Mouse (Mus musculus): ENCODE results near the gene Pnliprp2. TPM values are rescaled to one million over a fixed set of nuclear protein-coding genes. Genes with fewer than 3 reads are reported as not detected.

Gene Pnliprp2
- polyA plus RNA-seq, 1 experiment from 2014 or later: 1.1 TPM

DNA sequence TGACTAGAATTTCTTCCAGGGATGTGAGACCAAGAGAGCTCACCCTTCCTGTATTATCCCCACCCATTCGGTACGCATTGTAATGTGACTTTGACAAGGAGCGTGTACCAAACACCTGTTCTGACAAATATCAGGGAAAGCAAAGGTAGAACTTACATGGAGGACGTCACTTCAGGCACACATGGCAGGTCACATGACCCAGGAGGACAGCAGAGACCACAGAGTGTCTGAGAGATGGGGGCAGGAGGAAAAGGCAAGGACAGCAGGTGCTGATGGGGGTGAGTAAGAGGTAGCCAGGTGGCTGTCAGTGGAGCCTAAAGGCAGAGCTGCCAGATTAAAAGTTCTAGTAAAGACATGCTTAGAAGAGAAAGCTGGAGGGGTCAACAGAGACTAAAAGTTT, 16.8 kb upstream of the Pnliprp2 start:
- no peaks in the 10 kb centered on the region for H3K4me1 ChIP-seq (ENCODE audit: control insufficient read depth, insufficient read depth, low read length)
- WGBS: 80% methylated on average over 4 of the region's 4 CpGs

DNA sequence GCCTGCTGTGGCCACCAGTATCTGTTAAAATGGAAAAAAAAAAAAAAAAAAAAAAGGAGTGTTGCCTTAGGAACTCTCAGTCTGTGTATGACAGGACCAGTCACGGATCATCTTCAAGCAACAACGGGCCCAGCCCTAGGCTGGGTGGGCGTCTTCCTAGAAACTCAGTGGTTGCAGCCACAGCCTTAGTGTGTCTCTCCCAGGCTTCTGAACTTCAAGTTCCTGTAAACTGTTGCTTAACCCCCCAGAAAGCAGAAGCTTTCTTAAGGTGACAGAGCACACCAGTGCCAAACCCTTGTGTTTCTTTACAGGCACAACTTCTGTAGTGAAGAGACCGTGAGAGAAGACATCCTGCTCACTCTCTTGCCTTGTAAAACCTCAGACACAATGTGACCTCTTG, 15.8 kb upstream of the Pnliprp2 start:
- no peaks in the 10 kb centered on the region for H3K4me1 ChIP-seq (ENCODE audit: control insufficient read depth, insufficient read depth, low read length)
- no peaks in the 10 kb centered on the region for H3K9me3 ChIP-seq (ENCODE audit: control insufficient read depth, low read depth, low read length)
- no peaks in the 10 kb centered on the region for H3K36me3 ChIP-seq (ENCODE audit: control insufficient read depth, insufficient read depth, low read length)
- WGBS: 60% methylated on average over 4 of the region's 4 CpGs
- no peak for ATAC-seq (ENCODE audit: insufficient number of reproducible peaks, insufficient read depth, low FRiP score, low read depth)
- H3K4me3 ChIP-seq (ENCODE audit: low read depth, low read length): no peak overlapping the region
- no peak overlapping the region for H3K27ac ChIP-seq (ENCODE audit: low read length)
- H3K27me3 ChIP-seq (ENCODE audit: control insufficient read depth, insufficient read depth, low read length): no peaks in the 10 kb centered on the region
- H3K9ac ChIP-seq (replicated peaks; ENCODE audit: low read depth, low read length): no peak overlapping the region
- no peak overlapping the region for H3K4me2 ChIP-seq (replicated peaks; ENCODE audit: low read depth, low read length)

More for the DNA sequence above, 16.8 kb upstream of the Pnliprp2 start:
- H3K9ac ChIP-seq (replicated peaks; ENCODE audit: low read depth, low read length): no peak overlapping the region
- H3K27me3 ChIP-seq (ENCODE audit: control insufficient read depth, insufficient read depth, low read length): no peaks in the 10 kb centered on the region
- H3K27ac ChIP-seq (ENCODE audit: low read length): no peak overlapping the region
- no peaks in the 10 kb centered on the region for H3K36me3 ChIP-seq (ENCODE audit: control insufficient read depth, insufficient read depth, low read length)
- no peaks in the 10 kb centered on the region for H3K9me3 ChIP-seq (ENCODE audit: control insufficient read depth, low read depth, low read length)
- no peak overlapping the region for H3K4me3 ChIP-seq (ENCODE audit: low read depth, low read length)
- no peak overlapping the region for H3K4me2 ChIP-seq (replicated peaks; ENCODE audit: low read depth, low read length)
- ATAC-seq (ENCODE audit: insufficient number of reproducible peaks, insufficient read depth, low FRiP score, low read depth): no peak

DNA sequence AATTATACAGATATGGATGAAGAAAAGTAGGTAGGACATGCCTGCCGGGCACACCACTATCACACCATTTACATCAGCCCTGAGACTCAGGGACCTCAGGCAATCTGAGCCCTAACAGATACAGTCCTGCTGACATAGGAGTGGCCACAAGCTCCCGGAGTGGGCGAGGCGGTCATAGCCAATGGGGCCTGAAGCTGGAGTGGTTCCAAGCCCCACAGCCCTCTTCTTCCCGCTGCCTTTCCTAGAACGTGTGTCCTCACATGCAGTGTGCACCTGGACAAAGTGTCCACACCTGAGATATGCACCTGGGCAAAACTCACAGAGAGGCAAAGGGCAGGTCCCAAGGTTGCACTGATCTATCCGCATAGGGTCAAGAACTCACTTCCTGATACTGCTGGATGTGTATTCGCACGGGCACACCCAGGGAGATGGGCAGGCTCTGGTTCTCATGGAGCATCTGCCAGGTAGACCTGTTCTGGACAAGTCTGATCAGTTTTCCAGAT, 12.0 kb upstream of the Pnliprp2 start:
- no peak overlapping the region for H3K4me3 ChIP-seq (ENCODE audit: low read depth, low read length)
- ATAC-seq (ENCODE audit: insufficient number of reproducible peaks, insufficient read depth, low FRiP score, low read depth): no peak
- WGBS: 82% methylated on average over 9 of the region's 9 CpGs

GRCm38 (mm10) chr19:58750822-58751221, 8.7 kb upstream of the Pnliprp2 start:
- Histone ChIP-seq H3K36me3 (ENCODE audit: control insufficient read depth, insufficient read depth, low read length) (no peaks in the 10 kb centered on the region), H3K27ac (ENCODE audit: low read length) (no peak overlapping the region), H3K4me3 (ENCODE audit: low read depth, low read length) (no peak overlapping the region), H3K9me3 (ENCODE audit: control insufficient read depth, low read depth, low read length) (no peaks in the 10 kb centered on the region), H3K4me1 (ENCODE audit: control insufficient read depth, insufficient read depth, low read length) (no peaks in the 10 kb centered on the region), H3K27me3 (ENCODE audit: control insufficient read depth, insufficient read depth, low read length) (no peaks in the 10 kb centered on the region), H3K4me2 (replicated peaks; ENCODE audit: low read depth, low read length) (no peak overlapping the region), H3K9ac (replicated peaks; ENCODE audit: low read depth, low read length) (no peak overlapping the region)
- 55% methylated on average over 2 of the region's 2 CpGs for whole genome bisulfite sequencing
- ATAC-seq (ENCODE audit: insufficient number of reproducible peaks, insufficient read depth, low FRiP score, low read depth): no peak

More for the DNA sequence above, 12.0 kb upstream of the Pnliprp2 start:
- no peaks in the 10 kb centered on the region for H3K4me1 ChIP-seq (ENCODE audit: control insufficient read depth, insufficient read depth, low read length)
- no peak overlapping the region for H3K4me2 ChIP-seq (replicated peaks; ENCODE audit: low read depth, low read length)
- H3K27me3 ChIP-seq (ENCODE audit: control insufficient read depth, insufficient read depth, low read length): no peaks in the 10 kb centered on the region
- H3K9me3 ChIP-seq (ENCODE audit: control insufficient read depth, low read depth, low read length): no peaks in the 10 kb centered on the region
- no peak overlapping the region for H3K9ac ChIP-seq (replicated peaks; ENCODE audit: low read depth, low read length)
- no peaks in the 10 kb centered on the region for H3K36me3 ChIP-seq (ENCODE audit: control insufficient read depth, insufficient read depth, low read length)
- no peak overlapping the region for H3K27ac ChIP-seq (ENCODE audit: low read length)

GRCm38 (mm10) chr19:58751504-58751903, 8.0 kb upstream of the Pnliprp2 start:
- Histone ChIP-seq H3K9me3 (ENCODE audit: control insufficient read depth, low read depth, low read length) (no peaks in the 10 kb centered on the region), H3K4me2 (replicated peaks; ENCODE audit: low read depth, low read length) (no peak overlapping the region), H3K4me3 (ENCODE audit: low read depth, low read length) (no peak overlapping the region), H3K36me3 (ENCODE audit: control insufficient read depth, insufficient read depth, low read length) (no peaks in the 10 kb centered on the region), H3K9ac (replicated peaks; ENCODE audit: low read depth, low read length) (no peak overlapping the region), H3K27me3 (ENCODE audit: control insufficient read depth, insufficient read depth, low read length) (no peaks in the 10 kb centered on the region), H3K27ac (ENCODE audit: low read length) (no peak overlapping the region), H3K4me1 (ENCODE audit: control insufficient read depth, insufficient read depth, low read length) (no peaks in the 10 kb centered on the region)
- WGBS: 55% methylated on average over 2 of the region's 2 CpGs
- no peak for ATAC-seq (ENCODE audit: insufficient number of reproducible peaks, insufficient read depth, low FRiP score, low read depth)

DNA sequence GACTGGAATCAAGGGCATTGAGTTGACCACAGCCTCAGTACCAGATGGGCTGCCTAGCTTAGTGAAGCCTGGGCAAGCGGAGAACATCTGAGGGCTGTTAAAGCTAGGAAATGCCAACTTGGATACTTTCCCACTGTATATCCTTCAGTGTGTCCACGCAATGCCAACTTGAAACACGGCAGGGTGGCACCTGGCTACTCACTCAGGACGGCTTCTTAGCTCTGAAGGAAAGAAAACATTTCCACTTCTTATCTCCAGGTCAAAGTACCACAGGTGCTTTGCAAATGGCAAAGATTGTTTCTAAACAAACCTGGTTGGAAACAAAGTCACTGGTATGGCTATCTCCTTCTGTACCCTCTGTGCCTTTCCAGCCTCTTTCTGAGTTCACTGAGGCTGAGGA, 648 bp upstream of the Pnliprp2 start:
- H3K4me1 ChIP-seq (ENCODE audit: control insufficient read depth, insufficient read depth, low read length): no peaks in the 10 kb centered on the region
- WGBS: 58% methylated on average over 4 of the region's 4 CpGs
- H3K4me2 ChIP-seq (replicated peaks; ENCODE audit: low read depth, low read length): no peak overlapping the region
- H3K36me3 ChIP-seq (ENCODE audit: control insufficient read depth, insufficient read depth, low read length): no peaks in the 10 kb centered on the region
- H3K9ac ChIP-seq (replicated peaks; ENCODE audit: low read depth, low read length): no peak overlapping the region
- H3K27me3 ChIP-seq (ENCODE audit: control insufficient read depth, insufficient read depth, low read length): no peaks in the 10 kb centered on the region
- no peak overlapping the region for H3K4me3 ChIP-seq (ENCODE audit: low read depth, low read length)
- H3K27ac ChIP-seq (ENCODE audit: low read length): no peak overlapping the region
- no peaks in the 10 kb centered on the region for H3K9me3 ChIP-seq (ENCODE audit: control insufficient read depth, low read depth, low read length)
- ATAC-seq (ENCODE audit: insufficient number of reproducible peaks, insufficient read depth, low FRiP score, low read depth): no peak

DNA sequence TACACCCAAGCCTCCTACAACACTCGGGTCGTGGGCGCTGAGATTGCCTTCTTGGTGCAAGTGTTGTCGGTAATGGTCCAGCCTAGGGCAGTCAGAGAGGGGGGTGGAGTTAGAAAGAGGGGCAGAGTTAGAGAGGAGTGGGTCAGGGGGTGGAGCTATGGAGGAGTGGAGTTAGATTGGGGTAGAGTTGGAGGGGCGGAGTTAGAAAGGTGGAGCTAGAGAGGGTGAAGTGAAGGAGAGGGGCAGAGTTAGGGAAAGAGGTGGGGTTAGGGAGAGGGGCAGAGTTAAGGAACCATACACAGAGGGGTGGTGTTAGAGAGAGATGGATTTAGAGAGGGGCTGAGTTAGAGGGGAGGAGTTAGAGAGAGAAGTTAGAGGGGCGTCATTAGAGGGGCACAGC, 2.8 kb downstream of the Pnliprp2 start:
- H3K4me3 ChIP-seq (ENCODE audit: low read depth, low read length): no peak overlapping the region
- H3K9ac ChIP-seq (replicated peaks; ENCODE audit: low read depth, low read length): no peak overlapping the region
- no peaks in the 10 kb centered on the region for H3K27me3 ChIP-seq (ENCODE audit: control insufficient read depth, insufficient read depth, low read length)
- no peaks in the 10 kb centered on the region for H3K4me1 ChIP-seq (ENCODE audit: control insufficient read depth, insufficient read depth, low read length)
- no peak overlapping the region for H3K4me2 ChIP-seq (replicated peaks; ENCODE audit: low read depth, low read length)
- H3K9me3 ChIP-seq (ENCODE audit: control insufficient read depth, low read depth, low read length): no peaks in the 10 kb centered on the region
- no peaks in the 10 kb centered on the region for H3K36me3 ChIP-seq (ENCODE audit: control insufficient read depth, insufficient read depth, low read length)
- WGBS: 32% methylated on average over 6 of the region's 6 CpGs
- ATAC-seq (ENCODE audit: insufficient number of reproducible peaks, insufficient read depth, low FRiP score, low read depth): peak; percentile 50; the same call in 1 of the 2 replicates
- no peak overlapping the region for H3K27ac ChIP-seq (ENCODE audit: low read length)

GRCm38 (mm10) chr19:58762848-58763541, 3.5 kb downstream of the Pnliprp2 start:
- 12% methylated on average over 12 of the region's 12 CpGs for WGBS
- H3K4me2 ChIP-seq (replicated peaks; ENCODE audit: low read depth, low read length): no peak overlapping the region
- H3K9ac ChIP-seq (replicated peaks; ENCODE audit: low read depth, low read length): no peak overlapping the region
- no peak overlapping the region for H3K27ac ChIP-seq (ENCODE audit: low read length)
- H3K27me3 ChIP-seq (ENCODE audit: control insufficient read depth, insufficient read depth, low read length): no peaks in the 10 kb centered on the region
- no peaks in the 10 kb centered on the region for H3K9me3 ChIP-seq (ENCODE audit: control insufficient read depth, low read depth, low read length)
- peak; percentile 54; the same call in 1 of the 2 replicates for ATAC-seq (ENCODE audit: insufficient number of reproducible peaks, insufficient read depth, low FRiP score, low read depth)
- no peak overlapping the region for H3K4me3 ChIP-seq (ENCODE audit: low read depth, low read length)
- no peaks in the 10 kb centered on the region for H3K36me3 ChIP-seq (ENCODE audit: control insufficient read depth, insufficient read depth, low read length)
- H3K4me1 ChIP-seq (ENCODE audit: control insufficient read depth, insufficient read depth, low read length): no peaks in the 10 kb centered on the region

- Histone ChIP-seq H3K9ac (replicated peaks; ENCODE audit: low read depth, low read length) (no peak overlapping the region), H3K4me3 (ENCODE audit: low read depth, low read length) (no peak overlapping the region), H3K9me3 (ENCODE audit: control insufficient read depth, low read depth, low read length) (no peaks in the 10 kb centered on the region), H3K4me2 (replicated peaks; ENCODE audit: low read depth, low read length) (no peak overlapping the region), H3K27me3 (ENCODE audit: control insufficient read depth, insufficient read depth, low read length) (no peaks in the 10 kb centered on the region), H3K4me1 (ENCODE audit: control insufficient read depth, insufficient read depth, low read length) (no peaks in the 10 kb centered on the region), H3K27ac (ENCODE audit: low read length) (no peak overlapping the region), H3K36me3 (ENCODE audit: control insufficient read depth, insufficient read depth, low read length) (no peaks in the 10 kb centered on the region)
- WGBS: 89% methylated on average over 6 of the region's 6 CpGs
- ATAC-seq (ENCODE audit: insufficient number of reproducible peaks, insufficient read depth, low FRiP score, low read depth): no peak
Observed at GRCm38 (mm10) chr19:58767329-58767728, 7.8 kb downstream of the Pnliprp2 start.
